Mouse (Mus musculus) intestine, embryonic 15.5 days (tissue): ENCODE measurements around the gene Phf21b. TPM values are rescaled to one million over a fixed set of nuclear protein-coding genes. Genes with fewer than 3 reads are reported as not detected.
"Not testable (repeated sequence)": the region's sequence is repeated elsewhere in the genome, so short reads cannot be mapped to it uniquely, and the experiment has no call there.

ENCODE experiments used
- ATAC-seq: fragments of 200-750 bp; cut with Nextera tagmentation; 2 replicates; pipeline ENCODE4 v1.8.0; 2017; ENCODE audit warnings: moderate TSS enrichment, moderate library complexity
- H3K27ac ChIP-seq: fragments of 300-500 bp; sonication (generic); 2 replicates; pipeline ENCODE4 v1.5.1; 2015; ENCODE audit warnings: mild to moderate bottlenecking, inconsistent platforms
- H3K27me3 ChIP-seq: fragments of 300-500 bp; sonication (generic); replicated peaks from 2 replicates; pipeline ENCODE4 v1.6.1; 2015; ENCODE audit warnings: inconsistent platforms
- H3K36me3 ChIP-seq: fragments of 300-500 bp; sonication (generic); 2 replicates; pipeline ENCODE4 v1.6.1; 2015; ENCODE audit warnings: inconsistent platforms
- H3K4me1 ChIP-seq: fragments of 300-500 bp; sonication (generic); replicated peaks from 2 replicates; pipeline ENCODE4 v1.6.1; 2015; ENCODE audit warnings: inconsistent platforms
- H3K4me2 ChIP-seq: fragments of 300-500 bp; sonication (generic); replicated peaks from 2 replicates; pipeline ENCODE4 v1.6.1; 2015; ENCODE audit warnings: mild to moderate bottlenecking, inconsistent platforms
- H3K4me3 ChIP-seq: fragments of 300-500 bp; sonication (generic); replicated peaks from 2 replicates; pipeline ENCODE4 v1.5.1; 2015; ENCODE audit warnings: inconsistent platforms
- H3K9ac ChIP-seq: fragments of 300-500 bp; sonication (generic); 2 replicates; pipeline ENCODE4 v1.6.1; 2015; ENCODE audit warnings: inconsistent platforms
- H3K9me3 ChIP-seq: fragments of 300-500 bp; sonication (generic); 2 replicates; pipeline ENCODE4 v1.6.1; 2016; ENCODE audit warnings: inconsistent platforms
- WGBS: fragments of 180-500 bp; shearing (Covaris S2); methylation state at CpG from one replicate; pipeline ENCODE4 v1.1.7; 2015; 5-methylcytosine and 5-hydroxymethylcytosine counted together
- polyA plus RNA-seq: library from polyadenylated mRNA; unstranded; fragments of >200 nt; fragmentation: Nextera tagmentation; extraction: Ambion mirVana; gene quantifications from 2 replicates; pipeline ENCODE4 v1.2.1, GENCODE M21; 2015

The Phf21b gene
- polyA plus RNA-seq, 1 experiment from 2014 or later = 1.6 TPM

DNA sequence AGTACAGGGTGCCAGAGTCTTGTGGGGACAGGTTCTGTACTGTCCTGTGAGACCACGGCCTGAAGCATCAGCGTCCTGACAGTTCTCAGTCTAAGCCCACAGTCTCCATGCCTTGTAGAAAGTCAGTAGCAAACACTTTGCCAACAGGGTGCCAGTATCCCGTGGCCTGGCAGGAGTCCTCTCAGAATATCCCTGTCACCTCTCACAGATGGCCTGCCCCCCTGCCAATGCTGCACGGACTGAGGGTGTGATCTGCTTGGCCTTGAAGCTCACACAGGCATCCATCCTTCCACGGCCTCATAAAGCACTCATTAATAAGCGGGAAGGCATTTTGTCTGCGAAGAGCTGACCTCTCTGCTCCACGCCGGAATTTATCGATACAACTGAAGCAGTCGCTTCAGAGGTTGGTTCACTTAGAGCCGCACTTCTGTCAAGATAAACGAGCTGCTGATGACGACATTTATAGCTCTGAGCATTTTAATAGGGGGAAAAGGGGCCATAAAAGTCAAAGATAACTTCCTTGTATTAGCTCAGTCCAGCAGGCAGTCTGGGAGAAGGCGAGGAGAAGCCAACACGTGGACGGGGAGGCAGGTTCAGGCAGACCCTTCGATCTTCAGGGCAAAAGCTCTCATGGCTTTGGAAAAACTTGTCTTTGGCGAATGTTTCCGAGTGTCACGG, 46.4 kb downstream of the Phf21b start:
- ATAC-seq = peak; percentile 84
- Histone ChIP-seq H3K9me3 (no peaks in the 10 kb centered on the region), H3K36me3 (no peaks in the 10 kb centered on the region), H3K4me3 (no peak overlapping the region), H3K27ac (no peak overlapping the region), H3K4me2 (peak overlapping the region; percentile 37), H3K27me3 (no peaks in the 10 kb centered on the region), H3K4me1 (peaks cover 8% of the 10 kb centered on the region; the same call in 1 of the 2 replicates), H3K9ac (no peak overlapping the region)
- 37% methylated on average over 21 of the region's 21 CpGs for WGBS

DNA sequence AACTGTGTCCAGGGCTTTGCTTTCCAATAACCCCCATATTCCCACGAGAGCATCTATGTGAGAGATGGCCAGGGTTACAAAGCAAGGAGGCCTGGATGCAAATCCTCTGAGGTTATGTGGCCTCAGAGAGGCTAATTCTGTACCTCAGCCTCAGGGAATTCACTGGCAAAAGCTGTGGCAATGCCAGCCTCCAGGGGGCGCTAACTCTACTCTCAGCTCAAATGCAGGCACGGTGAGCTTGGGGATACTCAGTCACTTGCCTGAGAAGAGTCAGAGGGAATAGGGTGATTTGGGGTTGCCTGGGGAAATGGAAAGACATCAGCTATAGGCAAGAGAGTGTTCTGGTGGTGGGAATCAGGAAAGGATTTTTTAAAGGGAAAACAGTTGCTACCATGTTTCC, 52.2 kb downstream of the Phf21b start:
- Histone ChIP-seq H3K27ac (no peak overlapping the region), H3K9ac (no peak overlapping the region), H3K4me1 (no peaks in the 10 kb centered on the region), H3K36me3 (no peaks in the 10 kb centered on the region), H3K4me3 (no peak overlapping the region), H3K9me3 (no peaks in the 10 kb centered on the region), H3K4me2 (no peak overlapping the region), H3K27me3 (no peaks in the 10 kb centered on the region)
- 51% methylated on average over 3 of the region's 3 CpGs for WGBS
- ATAC-seq = no peak

DNA sequence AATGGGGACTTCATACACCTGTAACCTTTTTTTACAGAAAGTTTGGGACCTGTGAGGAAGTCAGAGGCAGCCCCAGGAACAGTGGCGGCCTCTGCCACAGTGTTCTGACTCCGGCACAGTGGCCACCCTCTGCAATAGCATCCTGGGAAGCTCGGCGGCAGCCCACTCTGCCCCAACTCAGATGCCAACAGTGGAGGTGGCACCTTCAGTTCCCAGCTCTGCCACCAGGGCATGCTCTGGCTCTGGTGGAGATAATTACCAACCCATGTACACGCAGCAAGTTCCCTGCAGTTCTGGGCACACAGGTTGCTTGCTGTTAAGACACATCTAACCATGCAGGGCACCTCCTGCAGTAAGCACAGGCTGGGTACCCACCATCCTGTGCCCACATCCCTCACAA, 55.7 kb downstream of the Phf21b start:
- no peaks in the 10 kb centered on the region for H3K9me3 ChIP-seq
- H3K36me3 ChIP-seq = 0 out of 2 replicates have a peak, but pooled peaks cover 6% of the 10 kb centered on the region
- ATAC-seq = no peak
- 80% methylated on average over 5 of the region's 5 CpGs for WGBS
- no peaks in the 10 kb centered on the region for H3K4me1 ChIP-seq
- H3K4me3 ChIP-seq = no peak overlapping the region
- H3K27ac ChIP-seq = no peak overlapping the region
- H3K9ac ChIP-seq = no peak overlapping the region
- no peaks in the 10 kb centered on the region for H3K27me3 ChIP-seq
- no peak overlapping the region for H3K4me2 ChIP-seq

DNA sequence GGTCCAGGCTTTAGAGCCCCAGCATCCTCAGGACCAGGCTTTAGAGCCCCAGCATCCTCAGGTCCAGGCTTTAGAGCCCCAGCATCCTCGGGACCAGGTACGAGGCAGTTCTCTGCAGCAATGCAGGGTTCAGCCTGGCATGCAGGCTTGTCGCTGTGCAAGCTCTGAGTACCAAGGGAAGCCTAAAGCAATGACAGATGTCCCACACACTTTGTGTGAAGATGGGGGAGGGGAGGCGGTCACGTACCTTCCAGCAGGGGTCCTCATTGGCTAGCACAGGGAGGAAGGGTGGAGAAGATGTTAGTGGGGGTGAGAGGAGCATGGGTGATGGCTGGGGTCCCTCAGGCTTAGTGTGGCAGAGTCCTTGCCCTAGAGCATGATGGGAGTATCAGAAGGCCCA, 62.2 kb downstream of the Phf21b start:
- Histone ChIP-seq H3K4me2 (no peak overlapping the region), H3K9me3 (no peaks in the 10 kb centered on the region), H3K27me3 (no peaks in the 10 kb centered on the region), H3K27ac (no peak overlapping the region), H3K9ac (no peak overlapping the region), H3K4me3 (no peak overlapping the region), H3K36me3 (0 out of 2 replicates have a peak, but pooled peaks cover 6% of the 10 kb centered on the region), H3K4me1 (no peaks in the 10 kb centered on the region)
- WGBS = 83% methylated on average over 5 of the region's 5 CpGs
- ATAC-seq = no peak

DNA sequence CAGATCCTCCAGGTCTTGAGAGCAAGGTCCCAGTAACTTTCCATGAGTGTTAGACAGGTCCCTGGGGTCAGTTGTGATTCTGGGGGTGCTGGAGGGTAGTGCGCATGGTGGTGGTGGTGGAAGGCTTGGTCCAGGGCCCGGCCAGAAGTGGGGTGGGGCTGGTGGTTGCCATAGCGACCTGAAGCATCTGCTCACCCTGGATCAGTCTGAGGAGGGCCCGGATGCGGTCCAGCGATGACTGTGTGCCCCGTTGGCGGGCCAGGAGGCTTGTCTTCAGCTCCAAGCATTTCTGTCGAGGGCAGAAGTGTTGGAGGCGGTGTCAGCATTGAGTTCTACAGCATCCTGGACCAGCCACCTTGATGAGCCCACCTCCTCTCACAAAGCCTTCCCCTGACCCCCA, 68.7 kb downstream of the Phf21b start:
- Histone ChIP-seq H3K4me1 (no peaks in the 10 kb centered on the region), H3K27ac (no peak overlapping the region), H3K27me3 (no peaks in the 10 kb centered on the region), H3K4me3 (no peak overlapping the region), H3K9ac (no peak overlapping the region), H3K4me2 (no peak overlapping the region), H3K36me3 (no peaks in the 10 kb centered on the region), H3K9me3 (no peaks in the 10 kb centered on the region)
- 86% methylated on average over 10 of the region's 10 CpGs for WGBS
- ATAC-seq = no peak

DNA sequence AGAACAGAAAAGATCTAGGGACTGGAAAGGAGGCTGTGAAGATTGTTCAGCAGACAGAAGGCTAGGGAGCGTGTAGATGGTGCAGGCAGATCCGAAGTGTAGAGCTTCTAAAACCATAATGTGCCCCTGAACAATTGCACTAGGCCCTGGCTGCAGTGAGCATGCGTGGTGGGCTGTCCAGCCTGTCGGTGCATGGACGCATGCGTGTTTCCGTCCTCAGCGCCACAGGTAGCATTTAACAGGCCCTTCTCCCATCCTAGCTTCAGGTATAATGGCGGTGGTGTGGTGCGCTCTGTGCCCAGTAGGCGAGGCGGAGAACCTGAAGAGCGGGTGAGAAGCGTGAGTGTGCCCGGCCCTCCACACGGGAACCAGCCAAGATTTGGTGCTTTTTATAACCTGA, 71.0 kb downstream of the Phf21b start:
- 95% methylated on average over 16 of the region's 16 CpGs for WGBS
- no peaks in the 10 kb centered on the region for H3K36me3 ChIP-seq
- H3K27me3 ChIP-seq = no peaks in the 10 kb centered on the region

DNA sequence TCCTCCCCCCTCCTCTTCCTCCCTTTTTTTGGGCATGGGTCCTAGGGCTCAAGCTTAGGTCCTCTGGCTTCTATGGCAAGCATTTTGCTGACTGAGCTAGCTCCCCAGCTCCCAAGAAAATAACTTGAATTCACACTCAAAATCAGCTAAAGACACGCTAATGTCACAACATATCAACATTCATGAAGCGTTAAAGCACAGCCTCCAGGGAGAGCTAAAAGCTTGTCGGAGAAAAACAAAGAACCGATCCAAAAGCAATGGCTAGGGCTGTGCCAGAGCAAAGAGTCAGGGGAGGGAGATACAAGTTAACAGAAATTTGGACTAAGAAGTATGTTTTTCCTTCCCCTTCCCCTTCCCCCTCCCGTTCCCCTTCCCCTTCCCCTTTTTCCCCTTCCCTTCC, 77.3 kb downstream of the Phf21b start:
- Histone ChIP-seq H3K4me1 (no peaks in the 10 kb centered on the region), H3K27me3 (no peaks in the 10 kb centered on the region), H3K9me3 (no peaks in the 10 kb centered on the region), H3K4me2 (no peak overlapping the region), H3K27ac (no peak overlapping the region), H3K4me3 (no peak overlapping the region), H3K9ac (no peak overlapping the region), H3K36me3 (no peaks in the 10 kb centered on the region)
- 56% methylated on average over 5 of the region's 5 CpGs for WGBS
- ATAC-seq = no peak

More for the DNA sequence above, 71.0 kb downstream of the Phf21b start:
- no peak for ATAC-seq
- H3K9ac ChIP-seq = no peak overlapping the region
- H3K9me3 ChIP-seq = no peaks in the 10 kb centered on the region
- no peak overlapping the region for H3K4me3 ChIP-seq
- no peaks in the 10 kb centered on the region for H3K4me1 ChIP-seq
- H3K27ac ChIP-seq = no peak overlapping the region
- H3K4me2 ChIP-seq = no peak overlapping the region

DNA sequence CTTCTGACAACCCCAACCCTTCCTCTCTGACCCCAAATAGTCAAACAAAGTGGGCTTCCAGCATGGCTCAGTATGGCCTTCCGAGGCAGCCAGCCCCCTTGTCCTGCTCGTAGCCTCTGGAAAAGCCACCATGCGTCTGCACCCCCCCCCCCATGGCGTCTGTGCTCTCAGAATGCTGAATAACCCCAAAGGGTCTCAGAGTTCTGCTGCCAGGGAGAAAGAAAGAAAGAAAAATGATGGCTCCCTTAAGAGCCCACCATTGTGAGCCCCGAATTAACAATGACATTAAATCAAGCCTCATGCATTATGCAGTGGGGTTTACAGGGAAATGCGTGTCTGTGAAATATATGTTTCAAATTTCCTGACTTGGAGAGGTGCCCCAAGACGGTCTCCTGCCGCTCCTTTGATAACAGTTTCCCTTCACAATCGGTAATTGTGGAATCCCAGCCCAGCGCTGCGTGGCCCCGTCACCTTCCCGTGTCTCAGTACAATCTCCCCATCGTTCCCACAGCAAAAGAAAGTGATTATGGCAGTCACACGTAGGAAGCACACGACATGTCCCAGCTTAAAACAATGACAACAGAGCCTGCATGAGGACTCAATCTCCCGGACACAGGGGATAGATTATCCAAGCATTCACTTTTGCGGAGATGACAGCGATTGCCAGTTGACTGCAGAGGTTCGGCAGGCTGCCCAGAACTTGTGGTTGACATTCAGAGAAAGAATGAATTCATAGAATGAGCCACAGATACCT, 80.3 kb downstream of the Phf21b start:
- Histone ChIP-seq H3K9me3 (no peaks in the 10 kb centered on the region), H3K4me3 (no peak overlapping the region), H3K27me3 (no peaks in the 10 kb centered on the region), H3K4me1 (no peaks in the 10 kb centered on the region), H3K9ac (no peak overlapping the region), H3K27ac (no peak overlapping the region), H3K4me2 (no peak overlapping the region), H3K36me3 (no peaks in the 10 kb centered on the region)
- no peak for ATAC-seq
- 64% methylated on average over 20 of the region's 20 CpGs for WGBS

DNA sequence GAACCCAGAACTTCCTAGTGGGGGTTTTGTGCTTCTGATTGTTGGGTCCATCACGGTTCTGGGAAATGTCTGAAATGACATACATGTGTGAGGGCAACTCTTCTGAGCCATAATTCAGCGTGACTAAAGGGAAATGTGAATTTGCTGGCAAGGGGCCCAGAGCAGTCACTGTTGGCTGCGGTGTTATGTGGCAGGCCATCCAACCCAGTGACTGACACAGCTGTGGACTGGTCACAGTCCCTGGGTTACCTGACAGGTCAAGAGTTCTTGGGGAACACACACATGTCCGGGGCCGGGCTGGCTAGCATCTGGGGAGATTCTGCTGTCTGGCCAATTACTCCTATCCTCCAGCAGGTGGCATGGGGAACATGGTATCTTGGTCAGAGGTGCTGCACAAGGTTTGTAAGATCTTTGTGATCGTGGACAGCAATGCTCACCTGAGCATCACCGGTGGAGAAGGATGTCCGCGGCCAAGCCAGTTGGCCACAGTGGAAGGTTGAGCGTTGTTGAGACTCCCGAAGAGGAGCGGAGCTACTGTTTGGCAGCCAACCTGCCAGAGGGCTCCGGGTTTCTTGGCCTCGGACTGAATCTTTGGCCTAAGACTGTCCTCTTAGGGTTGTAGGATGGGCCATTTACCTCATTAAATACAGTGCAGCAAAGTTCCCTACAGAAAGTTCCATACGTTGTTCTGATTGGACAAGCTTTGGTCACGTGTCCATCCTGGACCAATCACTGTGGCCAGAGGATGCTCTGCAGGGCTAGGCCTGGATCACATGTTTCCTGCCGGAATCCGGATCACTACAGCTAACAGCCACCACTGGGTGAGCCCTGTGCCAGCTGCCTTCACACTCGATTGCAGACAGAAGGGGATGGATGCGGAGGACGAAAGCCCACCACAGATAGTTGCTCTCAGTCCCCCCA, 83.4 kb downstream of the Phf21b start:
- H3K9ac ChIP-seq = no peak overlapping the region
- H3K9me3 ChIP-seq = no peaks in the 10 kb centered on the region
- 80% methylated on average over 21 of the region's 21 CpGs for WGBS
- H3K4me3 ChIP-seq = no peak overlapping the region
- ATAC-seq = no peak
- peaks cover 6% of the 10 kb centered on the region; the same call in 1 of the 2 replicates for H3K4me1 ChIP-seq
- no peaks in the 10 kb centered on the region for H3K27me3 ChIP-seq
- no peaks in the 10 kb centered on the region for H3K36me3 ChIP-seq
- no peak overlapping the region for H3K27ac ChIP-seq
- no peak overlapping the region for H3K4me2 ChIP-seq

DNA sequence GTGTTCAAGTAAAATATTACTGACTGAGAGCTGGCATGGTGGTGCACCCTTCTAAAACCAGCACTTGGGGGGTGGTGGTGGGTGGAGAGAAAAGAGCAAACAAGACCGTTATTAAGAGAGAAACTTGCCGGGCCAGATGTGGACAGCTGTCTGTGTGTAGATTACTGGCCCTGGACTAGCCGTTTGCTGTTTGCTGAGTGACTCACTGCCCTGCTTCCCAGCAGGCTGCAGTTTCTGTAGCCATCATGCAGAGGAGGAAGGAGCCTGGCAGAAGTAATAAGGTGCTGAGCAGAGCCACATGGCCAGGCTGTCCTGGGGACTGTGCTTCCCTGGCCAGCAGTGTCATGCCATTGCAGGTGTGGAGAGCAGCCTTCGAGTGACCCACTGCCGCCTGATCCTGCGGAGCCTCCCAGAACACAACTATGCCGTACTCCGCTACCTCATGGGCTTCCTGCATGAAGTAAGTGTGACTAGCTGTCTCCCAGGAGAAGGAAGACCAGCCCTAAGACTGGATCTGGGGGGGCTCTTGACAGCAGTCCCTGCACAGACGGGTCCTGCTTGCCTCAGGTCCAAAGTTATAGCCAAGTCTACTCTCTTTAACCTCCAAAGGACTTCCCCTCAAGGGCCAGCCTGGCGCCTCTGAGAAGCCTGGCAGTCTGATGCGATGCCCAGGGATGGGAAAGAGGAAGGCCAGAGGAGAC, 86.1 kb downstream of the Phf21b start:
- ATAC-seq = peak; percentile 53; the same call in 1 of the 2 replicates
- 58% methylated on average over 11 of the region's 11 CpGs for WGBS
- no peaks in the 10 kb centered on the region for H3K27me3 ChIP-seq
- H3K27ac ChIP-seq = no peak overlapping the region
- no peak overlapping the region for H3K4me3 ChIP-seq
- no peaks in the 10 kb centered on the region for H3K9me3 ChIP-seq
- no peaks in the 10 kb centered on the region for H3K36me3 ChIP-seq
- peaks cover 6% of the 10 kb centered on the region; the same call in 1 of the 2 replicates for H3K4me1 ChIP-seq
- H3K4me2 ChIP-seq = no peak overlapping the region
- H3K9ac ChIP-seq = no peak overlapping the region

DNA sequence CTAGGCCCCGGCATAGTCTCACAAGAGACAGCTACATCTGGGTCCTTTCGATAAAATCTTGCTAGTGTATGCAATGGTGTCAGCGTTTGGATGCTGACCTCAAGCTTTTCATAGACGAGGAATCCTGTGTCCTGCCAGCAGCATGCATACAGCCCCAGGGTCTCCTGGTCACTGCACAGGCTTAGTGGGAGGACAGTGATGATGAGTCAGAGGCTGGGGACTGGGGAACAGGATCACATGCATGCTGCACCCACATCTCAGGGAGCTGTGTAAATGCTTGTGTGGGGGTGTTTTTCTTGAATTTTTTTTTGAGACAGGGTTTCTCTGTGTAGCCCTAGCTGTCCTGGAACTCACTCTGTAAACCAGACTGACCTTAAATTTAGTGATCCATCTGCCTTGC, 87.3 kb downstream of the Phf21b start:
- not testable (repeated sequence) for H3K36me3 ChIP-seq, H3K27ac ChIP-seq, H3K9ac ChIP-seq, H3K9me3 ChIP-seq, H3K4me3 ChIP-seq, H3K27me3 ChIP-seq, H3K4me2 ChIP-seq, ATAC-seq, H3K4me1 ChIP-seq
- 85% methylated on average over 4 of the region's 4 CpGs for WGBS

DNA sequence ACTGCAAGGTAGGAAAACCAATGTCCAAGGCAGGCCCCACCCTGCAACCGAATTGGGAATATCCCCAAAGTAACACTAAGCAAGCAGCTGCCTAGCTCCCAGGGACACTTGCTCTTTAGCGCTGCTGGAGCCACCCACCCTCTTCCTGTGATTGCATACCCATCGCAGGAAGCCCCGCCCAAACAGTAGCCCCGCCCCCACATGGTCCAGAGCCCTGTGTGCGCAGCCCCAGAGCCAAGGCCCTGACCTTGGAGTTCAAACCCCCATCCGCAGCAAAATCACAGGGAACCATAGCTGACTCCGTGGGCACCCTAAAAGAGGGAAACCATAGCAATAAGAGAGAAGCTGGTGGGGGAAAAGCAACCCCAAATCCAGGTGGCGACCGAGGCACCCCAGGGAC, 89.2 kb downstream of the Phf21b start:
- Histone ChIP-seq H3K27ac (no peak overlapping the region), H3K9ac (no peak overlapping the region), H3K4me3 (no peak overlapping the region), H3K4me2 (no peak overlapping the region), H3K9me3 (no peaks in the 10 kb centered on the region), H3K36me3 (no peaks in the 10 kb centered on the region), H3K4me1 (peaks cover 6% of the 10 kb centered on the region; the same call in 1 of the 2 replicates), H3K27me3 (no peaks in the 10 kb centered on the region)
- ATAC-seq = no peak
- 34% methylated on average over 10 of the region's 10 CpGs for WGBS
